Mouse (Mus musculus): ENCODE results near the gene Odf2. TPM values are rescaled to one million over a fixed set of nuclear protein-coding genes. Genes with fewer than 3 reads are reported as not detected.

The Odf2 gene
- polyA plus RNA-seq, 1 experiment from 2014 or later: 124 TPM

GRCm38 (mm10) chr2:29917621-29918020 lies 28.6 kb downstream of the Odf2 start:
- H3K36me3 ChIP-seq (replicated peaks): peaks cover 96% of the 10 kb centered on the region
- H3K4me1 ChIP-seq: no peaks in the 10 kb centered on the region
- no peaks in the 10 kb centered on the region for H3K9me3 ChIP-seq
- H3K27ac ChIP-seq: no peak overlapping the region
- no peaks in the 10 kb centered on the region for H3K27me3 ChIP-seq (ENCODE audit: poor library complexity, severe bottlenecking)
- DNase-seq (ENCODE audit: extremely low spot score, low spot score): no peak
- no peak overlapping the region for H3K4me3 ChIP-seq
- WGBS: 93% methylated on average over 11 of the region's 11 CpGs

- DNase-seq (ENCODE audit: extremely low spot score, low spot score): no peak
- H3K27me3 ChIP-seq (ENCODE audit: poor library complexity, severe bottlenecking): no peaks in the 10 kb centered on the region
- peaks cover 98% of the 10 kb centered on the region for H3K36me3 ChIP-seq (replicated peaks)
- no peak overlapping the region for H3K27ac ChIP-seq
- H3K9me3 ChIP-seq: no peaks in the 10 kb centered on the region
- no peak overlapping the region for H3K4me3 ChIP-seq
- 91% methylated on average over 11 of the region's 11 CpGs for WGBS
- no peaks in the 10 kb centered on the region for H3K4me1 ChIP-seq
Measured at GRCm38 (mm10) chr2:29922011-29922410, 33.0 kb downstream of the Odf2 start.

- Histone ChIP-seq H3K4me1 (no peaks in the 10 kb centered on the region), H3K9me3 (no peaks in the 10 kb centered on the region), H3K36me3 (replicated peaks) (peaks cover 99% of the 10 kb centered on the region), H3K27me3 (ENCODE audit: poor library complexity, severe bottlenecking) (no peaks in the 10 kb centered on the region), H3K27ac (no peak overlapping the region), H3K4me3 (no peak overlapping the region)
- DNase-seq (ENCODE audit: extremely low spot score, low spot score): no peak
- 92% methylated on average over 5 of the region's 5 CpGs for WGBS
Measured at GRCm38 (mm10) chr2:29926542-29926941, 37.5 kb downstream of the Odf2 start.

GRCm38 (mm10) chr2:29930506-29930905 lies 41.5 kb downstream of the Odf2 start:
- Histone ChIP-seq H3K4me3 (no peak overlapping the region), H3K4me1 (0 out of 2 replicates have a peak, but pooled peaks cover 3% of the 10 kb centered on the region), H3K27me3 (ENCODE audit: poor library complexity, severe bottlenecking) (no peaks in the 10 kb centered on the region), H3K27ac (no peak overlapping the region), H3K36me3 (replicated peaks) (peaks cover 62% of the 10 kb centered on the region), H3K9me3 (no peaks in the 10 kb centered on the region)
- no peak for DNase-seq (ENCODE audit: extremely low spot score, low spot score)
- 90% methylated on average over 10 of the region's 10 CpGs for WGBS

- no peak for DNase-seq (ENCODE audit: extremely low spot score, low spot score)
- H3K4me1 ChIP-seq: peaks cover 9% of the 10 kb centered on the region
- H3K27me3 ChIP-seq (ENCODE audit: poor library complexity, severe bottlenecking): no peaks in the 10 kb centered on the region
- no peaks in the 10 kb centered on the region for H3K9me3 ChIP-seq
- no peak overlapping the region for H3K4me3 ChIP-seq
- 91% methylated on average over 6 of the region's 6 CpGs for WGBS
- H3K27ac ChIP-seq: no peak overlapping the region
- peaks cover 55% of the 10 kb centered on the region for H3K36me3 ChIP-seq (replicated peaks)
Measured at GRCm38 (mm10) chr2:29931194-29931593, 42.2 kb downstream of the Odf2 start.

- peak; percentile 96 for DNase-seq (ENCODE audit: extremely low spot score, low spot score)
- no peaks in the 10 kb centered on the region for H3K27me3 ChIP-seq (ENCODE audit: poor library complexity, severe bottlenecking)
- peaks cover 10% of the 10 kb centered on the region for H3K4me1 ChIP-seq
- peaks cover 49% of the 10 kb centered on the region for H3K36me3 ChIP-seq (replicated peaks)
- peak within 1 kb of the TSS; percentile 86 for H3K27ac ChIP-seq
- H3K4me3 ChIP-seq: peak within 1 kb of the TSS; percentile 69
- H3K9me3 ChIP-seq: no peaks in the 10 kb centered on the region
- WGBS: 3% methylated on average over 44 of the region's 44 CpGs
Measured at GRCm38 (mm10) chr2:29934906-29935599, 46.0 kb downstream of the Odf2 start, which contains the start of gene Gle1. Gene Gle1 (plus strand): TSS chr2:29935426.

- WGBS: 94% methylated on average over 9 of the region's 9 CpGs
- H3K27ac ChIP-seq: no peak overlapping the region
- DNase-seq (ENCODE audit: extremely low spot score, low spot score): no peak
- no peak overlapping the region for H3K4me3 ChIP-seq
- H3K9me3 ChIP-seq: no peaks in the 10 kb centered on the region
- H3K36me3 ChIP-seq (replicated peaks): peaks cover 81% of the 10 kb centered on the region
- no peaks in the 10 kb centered on the region for H3K27me3 ChIP-seq (ENCODE audit: poor library complexity, severe bottlenecking)
- H3K4me1 ChIP-seq: peaks cover 12% of the 10 kb centered on the region
Measured at GRCm38 (mm10) chr2:29940073-29940472, 51.1 kb downstream of the Odf2 start.

- Histone ChIP-seq H3K4me3 (no peak overlapping the region), H3K27me3 (ENCODE audit: poor library complexity, severe bottlenecking) (no peaks in the 10 kb centered on the region), H3K27ac (no peak overlapping the region), H3K4me1 (peaks cover 11% of the 10 kb centered on the region), H3K36me3 (replicated peaks) (peaks cover 88% of the 10 kb centered on the region), H3K9me3 (no peaks in the 10 kb centered on the region)
- no peak for DNase-seq (ENCODE audit: extremely low spot score, low spot score)
- 97% methylated on average over 7 of the region's 7 CpGs for WGBS
Measured at GRCm38 (mm10) chr2:29940826-29941225, 51.8 kb downstream of the Odf2 start.

- Histone ChIP-seq H3K27ac (peak overlapping the region; percentile 42; the same call in 1 of the 2 replicates), H3K36me3 (replicated peaks) (peaks cover 98% of the 10 kb centered on the region)
- no peak for DNase-seq (ENCODE audit: extremely low spot score, low spot score)
Measured at GRCm38 (mm10) chr2:29944723-29945122, 55.7 kb downstream of the Odf2 start.

GRCm38 (mm10) chr2:29948896-29949295 lies 59.9 kb downstream of the Odf2 start:
- H3K4me1 ChIP-seq: peaks cover 6% of the 10 kb centered on the region; the same call in 1 of the 2 replicates
- no peaks in the 10 kb centered on the region for H3K9me3 ChIP-seq
- 98% methylated on average over 5 of the region's 5 CpGs for WGBS
- H3K27me3 ChIP-seq (ENCODE audit: poor library complexity, severe bottlenecking): no peaks in the 10 kb centered on the region
- DNase-seq (ENCODE audit: extremely low spot score, low spot score): no peak
- no peak overlapping the region for H3K27ac ChIP-seq
- H3K4me3 ChIP-seq: no peak overlapping the region
- peaks cover 97% of the 10 kb centered on the region for H3K36me3 ChIP-seq (replicated peaks)

More at GRCm38 (mm10) chr2:29944723-29945122, 55.7 kb downstream of the Odf2 start:
- WGBS: 61% methylated on average over 1 of the region's 1 CpGs
- Histone ChIP-seq H3K4me3 (no peak overlapping the region), H3K4me1 (peaks cover 6% of the 10 kb centered on the region; the same call in 1 of the 2 replicates), H3K27me3 (ENCODE audit: poor library complexity, severe bottlenecking) (no peaks in the 10 kb centered on the region), H3K9me3 (no peaks in the 10 kb centered on the region)

GRCm38 (mm10) chr2:29961246-29961645 lies 72.2 kb downstream of the Odf2 start:
- peaks cover 42% of the 10 kb centered on the region for H3K36me3 ChIP-seq (replicated peaks)
- DNase-seq (ENCODE audit: extremely low spot score, low spot score): no peak
- WGBS: 98% methylated on average over 7 of the region's 7 CpGs
- peaks cover 21% of the 10 kb centered on the region for H3K4me1 ChIP-seq
- no peaks in the 10 kb centered on the region for H3K9me3 ChIP-seq
- no peak overlapping the region for H3K27ac ChIP-seq
- H3K27me3 ChIP-seq (ENCODE audit: poor library complexity, severe bottlenecking): no peaks in the 10 kb centered on the region
- no peak overlapping the region for H3K4me3 ChIP-seq

GRCm38 (mm10) chr2:29964354-29965249 lies 75.6 kb downstream of the Odf2 start:
- WGBS: 19% methylated on average over 10 of the region's 10 CpGs
- Histone ChIP-seq H3K27ac (peak overlapping the region; percentile 97), H3K27me3 (ENCODE audit: poor library complexity, severe bottlenecking) (no peaks in the 10 kb centered on the region), H3K9me3 (no peaks in the 10 kb centered on the region), H3K4me1 (peaks cover 46% of the 10 kb centered on the region), H3K36me3 (replicated peaks) (peaks cover 30% of the 10 kb centered on the region), H3K4me3 (peak overlapping the region; percentile 96)
- no peak for DNase-seq (ENCODE audit: extremely low spot score, low spot score)
